Mouse (Mus musculus) c-Kit-positive CD71-positive TER-119-negative erythroid progenitor cells, embryonic 14.5 days (primary cell): ENCODE results near the gene Pard3b.

Source experiments
- DNase-seq: peaks from one replicate; pipeline ENCODE4 v3.0.0-alpha.2; 2013; ENCODE audit warnings: low read depth

Pard3b gene

DNA sequence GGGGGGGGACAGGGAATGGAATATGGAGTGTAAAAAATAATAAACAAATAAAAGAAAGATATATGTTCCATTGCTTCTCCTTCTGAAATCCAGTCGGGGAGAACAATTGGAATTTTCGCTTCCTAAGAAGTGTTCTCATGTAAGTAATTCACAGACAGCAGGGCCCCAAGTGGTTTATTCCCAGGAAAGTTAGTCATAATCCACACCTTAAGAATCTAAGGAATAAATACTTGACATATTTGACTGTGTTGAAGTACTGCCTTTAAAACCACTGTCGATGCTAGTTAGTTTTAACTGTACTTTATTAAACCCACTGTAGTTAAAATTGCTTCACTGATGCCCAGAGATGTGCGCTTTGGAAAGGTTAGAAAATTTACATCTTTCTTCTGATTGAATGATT is 442.5 kb downstream of the Pard3b start:
- DNase-seq = no peak

DNA sequence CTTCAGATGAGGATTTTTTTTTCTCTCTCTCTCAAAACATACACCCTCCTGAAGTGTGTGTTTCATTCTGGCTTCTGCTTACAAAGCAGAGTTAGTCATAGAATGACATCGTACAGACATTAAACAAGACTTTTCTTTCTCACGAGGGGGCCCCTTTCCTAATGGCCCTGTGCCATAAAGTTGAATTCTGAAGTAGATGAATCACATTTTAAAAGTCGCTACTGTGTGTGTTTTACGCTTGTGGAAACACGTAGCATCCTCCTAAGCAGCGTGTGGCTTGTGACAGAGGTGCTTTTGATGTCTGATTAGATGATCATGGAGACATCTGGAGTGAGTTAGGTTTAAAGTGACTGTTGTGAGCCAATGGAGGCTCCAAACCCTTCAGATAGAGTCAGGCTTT is 447.4 kb downstream of the Pard3b start:
- DNase-seq = no peak

DNA sequence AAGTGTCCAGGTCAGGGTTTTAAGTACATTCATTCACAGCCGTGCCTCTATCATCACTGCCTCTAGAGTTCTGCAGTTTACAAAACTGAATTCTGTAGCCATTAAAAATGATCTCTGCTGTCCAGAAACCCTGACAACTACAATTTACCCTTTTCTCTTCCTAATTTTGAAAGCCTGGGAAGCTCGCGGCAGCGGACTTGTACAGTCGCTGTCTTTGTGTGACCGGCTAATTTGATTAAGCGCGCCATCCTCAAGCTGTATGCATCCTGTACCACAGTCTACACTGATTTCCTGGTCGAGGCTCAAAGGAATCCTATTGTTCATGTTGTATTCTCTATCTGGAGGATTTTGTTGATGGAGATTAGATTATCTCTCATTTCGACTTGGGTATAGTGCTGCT is 448.8 kb downstream of the Pard3b start:
- DNase-seq = no peak

DNA sequence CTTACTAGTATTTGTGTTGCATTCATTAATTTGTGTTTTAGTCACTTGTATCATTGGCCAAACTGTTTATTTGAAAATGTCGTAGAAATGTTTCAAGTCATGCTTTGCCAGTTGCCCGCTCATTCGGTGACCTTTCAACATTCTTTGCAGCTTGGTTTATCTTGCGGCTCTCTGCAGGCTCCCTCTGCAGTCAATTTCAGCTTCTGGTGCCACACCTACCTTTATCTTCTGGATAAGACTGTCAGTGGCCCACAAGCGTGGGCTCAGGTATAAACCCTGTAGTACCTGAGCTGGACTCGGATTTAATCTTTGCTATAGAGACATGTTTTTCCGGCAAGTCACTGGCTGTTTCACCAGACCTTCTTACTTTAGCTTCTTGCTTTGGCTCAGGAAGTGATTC is 456.3 kb downstream of the Pard3b start:
- DNase-seq = no peak

DNA sequence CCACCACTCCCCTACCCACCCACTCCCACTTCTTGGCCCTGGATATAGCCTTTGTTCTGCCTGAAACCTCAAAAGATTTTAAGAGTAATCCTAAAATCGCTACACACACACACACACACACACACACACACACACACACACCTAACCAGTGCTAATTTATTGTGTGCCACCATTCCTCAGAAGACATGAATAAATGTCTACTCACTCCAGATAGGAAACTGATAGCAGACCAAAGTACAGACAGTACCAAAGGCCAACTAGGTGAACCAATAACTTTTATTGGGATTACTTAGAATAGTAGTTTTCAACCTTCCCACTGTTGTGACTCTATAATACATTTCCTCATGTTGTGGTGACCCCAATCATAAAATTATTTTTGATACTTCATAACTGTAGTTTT is 483.8 kb downstream of the Pard3b start:
- no peak for DNase-seq

DNA sequence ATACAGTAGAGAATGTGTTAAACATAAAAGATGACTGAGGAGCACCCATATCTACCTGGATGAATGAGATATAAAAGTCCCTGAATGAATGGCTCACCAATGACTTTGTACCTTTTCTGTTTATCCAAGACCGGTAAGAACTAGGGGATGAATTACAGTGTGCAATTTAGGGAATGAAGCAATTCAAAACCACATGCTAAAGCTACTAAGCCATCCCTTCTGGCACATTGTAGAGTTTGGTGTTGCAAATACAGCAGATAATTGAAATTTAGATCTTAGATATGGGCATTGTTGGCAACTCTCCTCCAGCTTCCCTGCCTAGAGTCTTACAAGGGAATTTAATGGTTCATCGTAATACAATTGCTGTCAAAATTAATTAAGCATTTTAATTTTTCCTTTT is 490.6 kb downstream of the Pard3b start:
- no peak for DNase-seq

DNA sequence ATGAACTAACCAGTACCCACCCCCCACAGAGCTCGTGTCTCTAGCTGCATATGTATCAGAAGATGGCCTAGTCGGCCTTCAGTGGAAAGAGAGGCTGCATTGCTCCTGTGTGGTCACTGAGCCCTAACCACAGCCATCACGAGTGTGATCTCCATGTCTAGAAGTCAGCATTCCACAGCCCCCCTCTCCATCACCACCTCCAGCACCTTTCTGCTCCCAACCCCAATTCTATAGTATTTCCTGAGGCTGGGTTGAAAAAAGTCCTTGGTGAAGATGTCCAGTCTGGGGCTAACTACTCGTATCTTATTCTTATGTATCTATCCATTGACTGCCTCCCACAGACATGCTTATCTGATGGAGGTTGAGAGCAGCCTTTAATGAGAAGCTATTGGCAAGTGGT is 509.5 kb downstream of the Pard3b start:
- DNase-seq = no peak

DNA sequence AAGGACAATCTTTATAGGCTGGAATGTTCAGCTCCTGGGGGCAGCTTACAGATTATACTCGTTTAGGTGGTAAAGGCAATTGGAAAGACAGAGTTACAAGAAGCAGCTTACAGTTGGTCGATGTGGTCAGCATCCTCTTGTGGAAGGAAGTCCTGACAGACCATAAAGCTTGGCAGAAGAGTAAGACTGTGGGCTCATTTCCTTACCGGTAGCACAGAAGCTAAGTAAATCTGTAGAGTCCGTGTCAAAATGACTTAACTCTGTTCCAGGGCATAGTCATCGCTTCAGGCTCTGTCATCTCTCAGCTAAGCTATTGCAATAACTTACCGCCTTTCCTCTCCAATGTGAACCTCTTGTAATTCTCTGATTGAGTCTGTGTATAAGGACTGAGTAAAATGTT is 510.2 kb downstream of the Pard3b start:
- DNase-seq = no peak

DNA sequence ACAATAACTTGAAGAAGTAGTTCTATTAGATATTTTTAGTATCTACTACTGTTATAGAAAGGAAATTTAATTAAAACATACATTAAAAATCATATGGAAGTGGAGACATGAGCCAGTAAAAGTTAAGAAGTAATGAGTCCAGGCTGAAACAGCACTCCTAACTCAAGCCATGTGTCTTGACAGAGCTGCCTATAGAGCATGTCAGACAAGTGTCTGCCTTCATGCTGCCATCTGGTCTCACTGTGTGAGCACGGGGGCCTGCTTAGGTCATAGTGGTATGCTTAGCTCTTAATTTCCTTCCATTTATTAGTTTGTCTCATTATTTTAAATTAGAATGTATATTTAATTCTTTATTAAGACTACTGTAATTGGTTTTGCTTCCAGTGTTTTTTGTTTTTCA is 517.3 kb downstream of the Pard3b start:
- no peak for DNase-seq

DNA sequence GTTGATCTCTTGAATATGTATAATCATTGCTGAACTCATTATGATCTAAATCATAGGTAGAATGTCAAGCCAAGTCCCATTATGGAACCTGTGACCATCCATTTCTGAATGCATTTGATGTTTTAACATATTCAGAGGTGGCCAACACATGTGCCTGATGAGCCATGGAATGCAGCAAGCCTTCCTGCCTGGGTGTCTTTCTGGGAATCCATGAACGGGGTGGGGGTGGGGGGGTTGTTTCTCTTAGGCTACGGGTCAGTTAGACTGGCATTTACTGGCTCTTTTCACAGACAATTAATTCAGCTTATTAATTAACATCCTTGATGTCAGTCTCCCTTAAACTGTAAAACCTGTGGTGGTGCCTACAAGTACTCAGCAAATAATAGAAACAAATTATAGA is 521.0 kb downstream of the Pard3b start:
- no peak for DNase-seq

DNA sequence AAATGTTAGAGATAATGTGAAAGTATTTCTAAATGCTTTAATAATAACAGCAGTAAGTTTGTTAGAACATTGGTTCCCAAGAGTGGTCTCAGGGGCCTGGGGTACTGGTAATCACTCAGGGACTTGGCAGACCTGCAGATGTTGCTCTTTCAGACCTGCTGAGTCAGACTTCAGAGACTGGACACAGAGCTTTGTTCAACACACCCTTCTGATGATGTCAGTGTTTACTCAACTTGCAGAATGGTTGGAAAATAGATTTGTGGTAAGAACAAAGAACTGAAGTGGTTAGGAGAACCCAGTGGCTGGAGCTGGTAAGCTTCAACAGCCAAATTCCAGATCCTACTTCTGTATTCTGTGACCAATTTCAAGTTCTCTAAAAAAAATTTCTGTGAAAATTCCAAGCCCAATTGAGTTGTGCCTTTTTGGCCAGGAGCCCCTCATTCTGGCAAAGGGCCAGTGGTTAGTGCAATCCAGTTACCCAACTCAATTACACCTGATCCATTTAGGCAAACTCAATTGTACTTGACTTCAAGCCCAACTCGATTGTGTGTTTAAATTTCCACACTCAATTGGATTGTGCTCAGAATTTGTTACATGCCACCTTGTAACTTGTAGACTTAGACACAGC is 536.5 kb downstream of the Pard3b start:
- no peak for DNase-seq

DNA sequence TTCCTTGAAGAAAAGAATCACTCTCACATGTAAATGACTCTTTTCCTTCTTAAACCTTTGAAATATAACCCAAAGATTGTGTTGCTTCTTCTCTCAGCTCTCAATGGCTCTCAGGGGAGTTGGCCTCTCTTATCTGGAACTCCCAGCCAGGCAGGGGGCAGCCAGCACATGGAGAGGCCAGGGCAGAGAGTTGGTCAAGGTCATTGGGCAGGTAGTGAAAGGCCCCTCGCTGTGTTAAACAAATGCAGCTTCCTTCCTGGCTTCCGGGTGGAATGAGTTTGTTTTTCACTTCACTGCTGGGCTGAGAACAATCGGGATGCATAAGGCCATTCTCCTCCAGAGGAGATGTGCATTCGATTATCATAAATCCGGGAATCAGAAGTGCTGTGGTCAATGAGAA is 543.0 kb downstream of the Pard3b start:
- DNase-seq = no peak

DNA sequence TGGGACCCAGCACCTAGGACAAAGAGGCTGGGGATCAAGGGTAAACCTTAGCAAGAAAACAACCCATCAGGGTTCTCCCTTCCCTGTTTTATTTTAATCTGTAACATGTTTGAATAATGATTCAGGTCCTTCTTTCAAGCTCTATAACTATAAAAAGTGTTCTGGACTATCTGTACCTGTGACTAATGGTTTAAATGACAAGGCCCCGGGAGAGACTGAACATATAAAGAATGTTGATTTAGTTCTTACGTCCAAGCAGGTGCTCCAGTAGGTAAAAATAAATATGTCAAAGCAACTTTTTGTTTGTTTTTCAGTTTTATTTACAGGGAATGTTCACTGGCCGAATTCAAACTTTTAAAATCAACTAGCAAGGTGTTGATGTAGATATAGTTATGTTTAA is 544.0 kb downstream of the Pard3b start:
- no peak for DNase-seq

DNA sequence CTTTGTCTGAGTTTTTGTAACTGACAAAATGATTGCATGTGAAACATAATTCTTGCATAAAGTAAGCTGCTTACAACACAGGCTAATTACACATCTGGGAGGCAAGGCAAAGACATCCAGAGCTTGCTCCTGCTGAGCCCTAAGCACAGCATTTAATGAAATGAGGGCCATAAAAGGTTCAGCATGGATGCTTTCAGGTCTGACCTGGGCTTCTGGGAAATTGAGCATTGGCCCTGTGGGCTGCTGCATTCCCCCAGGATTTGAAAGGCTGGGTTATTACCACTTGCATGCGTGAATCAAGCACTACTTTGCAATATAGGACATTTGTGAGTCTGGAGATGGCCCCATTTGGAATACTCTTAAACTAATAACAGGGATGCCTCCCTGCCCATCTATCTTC is 552.2 kb downstream of the Pard3b start:
- DNase-seq = no peak

DNA sequence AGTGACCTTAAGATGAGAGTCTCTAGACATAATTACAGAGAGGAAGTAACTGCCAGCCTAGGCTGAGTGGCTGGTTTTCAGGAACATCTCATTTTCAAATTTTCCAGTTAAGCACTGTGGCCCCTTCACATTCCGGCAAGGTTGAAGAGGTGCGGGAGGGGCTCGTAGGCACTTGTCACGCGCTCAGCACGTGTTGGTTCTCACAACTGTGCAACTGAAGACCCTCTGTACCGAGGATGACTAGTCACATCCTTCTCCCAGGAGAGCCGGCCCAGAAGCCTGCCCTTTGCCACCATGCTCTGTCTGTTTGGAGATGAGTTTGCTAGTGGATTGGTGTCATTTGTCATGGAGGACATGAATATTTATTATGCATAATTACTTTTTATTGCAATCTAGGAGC is 558.9 kb downstream of the Pard3b start:
- no peak for DNase-seq

DNA sequence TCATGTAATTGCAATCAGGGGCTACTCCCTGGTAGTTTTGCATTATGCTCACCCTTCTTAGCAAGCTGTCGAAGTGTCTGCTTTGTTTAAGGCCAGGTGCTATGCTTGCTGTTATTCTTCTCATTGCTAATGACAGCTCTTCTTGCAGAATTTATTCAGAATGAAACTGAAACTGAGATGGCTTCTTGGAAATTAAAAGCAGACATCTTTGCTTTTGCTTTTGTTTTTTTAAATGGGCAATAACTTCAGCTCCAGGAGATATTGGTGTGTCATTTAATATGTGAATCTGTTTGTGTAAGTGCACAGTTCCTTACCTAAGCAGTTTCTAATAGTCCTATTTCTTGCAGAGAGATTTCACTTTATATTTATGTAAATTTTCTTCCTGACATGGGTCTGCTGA is 562.3 kb downstream of the Pard3b start:
- no peak for DNase-seq

DNA sequence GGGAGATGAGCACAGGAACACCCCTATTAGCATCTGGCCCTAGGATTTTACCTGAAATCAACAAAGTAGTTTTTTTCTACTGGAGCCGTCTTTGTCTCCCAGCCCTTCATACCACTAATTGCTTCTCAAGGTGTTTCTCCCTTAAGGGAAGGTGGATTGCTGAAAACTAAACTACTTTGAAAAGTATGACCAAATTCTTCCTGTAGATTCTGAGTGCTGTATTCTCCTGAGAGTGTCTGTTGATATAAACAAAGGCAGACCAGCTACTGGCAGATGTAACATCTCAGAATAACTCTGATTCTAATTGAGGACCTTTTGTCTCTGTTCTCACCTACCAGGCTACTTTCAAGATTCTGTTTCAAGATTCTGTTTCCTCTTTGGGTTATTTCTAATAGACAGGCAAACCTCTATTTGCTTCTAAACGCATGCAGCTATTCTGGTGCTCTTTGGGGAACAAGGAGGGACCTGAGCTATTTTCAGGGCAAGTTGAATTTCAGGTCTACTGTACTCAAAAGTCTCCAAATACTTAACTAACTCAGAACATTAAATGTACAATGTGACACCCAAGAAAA is 563.1 kb downstream of the Pard3b start:
- DNase-seq = no peak

DNA sequence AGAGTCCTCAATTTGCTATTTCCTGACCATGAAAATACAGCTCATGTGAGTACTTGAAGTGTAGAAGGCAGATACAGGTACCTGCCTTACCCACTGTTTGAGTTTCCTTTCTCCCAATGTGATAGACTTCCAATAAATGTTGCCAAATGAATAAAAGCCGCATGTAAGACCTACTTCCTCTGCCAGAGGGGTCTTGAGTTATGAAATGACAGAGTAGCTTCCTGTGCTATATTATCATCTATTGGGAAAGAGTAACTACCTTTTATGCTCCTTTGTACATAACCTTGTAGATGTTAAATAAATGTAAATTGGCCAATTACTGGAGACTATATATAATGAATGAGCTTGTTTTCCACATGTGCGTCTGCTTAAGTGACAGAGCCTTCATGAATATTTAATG is 574.7 kb downstream of the Pard3b start:
- no peak for DNase-seq

DNA sequence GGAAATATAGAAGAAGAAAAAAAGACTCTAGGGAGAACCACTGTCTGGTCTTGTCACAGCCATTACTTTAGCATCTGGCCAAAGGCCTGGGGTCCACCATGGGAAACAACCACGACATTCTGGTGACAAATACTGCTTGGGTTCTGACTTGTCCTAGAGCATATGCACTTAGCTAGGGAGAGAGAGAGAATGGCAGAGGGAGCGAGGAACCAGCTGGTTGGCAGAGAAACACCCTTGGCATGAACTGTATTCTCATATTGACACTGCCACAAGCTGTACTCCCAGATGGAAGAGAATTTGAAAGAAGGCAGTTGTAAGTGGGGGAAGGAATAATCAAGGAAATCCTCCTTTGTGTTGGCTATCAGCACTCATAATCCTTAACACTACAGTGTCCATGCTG is 577.2 kb downstream of the Pard3b start:
- DNase-seq = no peak

DNA sequence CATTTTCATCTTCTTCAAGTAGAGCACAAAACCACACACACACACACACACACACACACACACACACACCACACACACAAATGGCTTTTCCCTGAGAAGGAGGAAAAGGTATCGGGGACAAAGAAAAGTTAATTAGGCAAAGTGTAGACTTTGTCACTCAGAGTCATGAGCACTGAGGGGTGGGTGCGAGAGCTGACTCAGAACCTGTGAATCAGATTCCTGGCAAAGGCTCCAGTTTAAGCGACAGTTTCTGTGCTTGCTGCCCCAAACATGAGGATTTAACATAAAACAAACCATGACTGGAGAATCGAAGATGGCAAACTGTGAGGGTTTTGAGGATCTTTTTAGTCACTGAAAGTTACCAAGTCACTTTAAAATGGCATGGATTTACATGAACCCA is 577.9 kb downstream of the Pard3b start:
- DNase-seq = no peak

DNA sequence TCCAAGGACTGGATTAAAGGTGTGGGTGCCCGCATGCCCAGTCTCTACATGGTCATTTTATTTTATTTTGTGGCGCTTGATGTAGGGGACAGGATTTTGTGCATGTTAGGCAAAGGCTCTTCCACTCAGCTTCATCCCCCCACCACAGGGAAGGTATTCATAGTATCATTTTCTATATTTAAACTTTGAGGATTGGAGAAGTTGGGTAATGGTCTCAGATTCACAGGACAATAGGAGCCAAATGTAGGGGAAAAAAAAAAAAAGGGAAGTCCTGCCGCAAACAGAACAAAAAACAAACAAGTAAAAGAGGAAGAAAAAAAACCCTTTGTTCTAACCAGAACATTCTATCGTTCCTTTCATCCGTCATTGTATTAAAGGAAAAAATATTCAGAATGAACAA is 590.5 kb downstream of the Pard3b start:
- no peak for DNase-seq

DNA sequence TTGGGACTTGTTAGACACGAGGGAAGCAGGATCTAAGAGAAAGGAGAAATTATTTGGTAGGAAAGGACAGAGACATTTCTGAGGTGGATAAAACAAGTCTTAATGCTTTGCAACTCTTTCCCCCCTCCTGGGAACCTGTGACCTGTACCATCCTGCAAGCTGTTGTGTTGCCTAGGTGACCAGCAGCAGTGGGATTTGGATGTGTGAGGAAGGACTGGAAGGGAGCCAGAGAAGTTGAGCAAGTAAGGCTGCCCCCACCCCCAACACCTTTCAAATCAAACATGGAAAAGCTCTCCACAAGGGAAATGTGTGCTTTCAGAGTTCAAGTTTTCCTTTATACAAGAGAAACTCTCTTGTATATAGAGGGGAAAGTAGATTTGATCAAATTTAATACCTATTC is 595.4 kb downstream of the Pard3b start:
- DNase-seq = no peak

DNA sequence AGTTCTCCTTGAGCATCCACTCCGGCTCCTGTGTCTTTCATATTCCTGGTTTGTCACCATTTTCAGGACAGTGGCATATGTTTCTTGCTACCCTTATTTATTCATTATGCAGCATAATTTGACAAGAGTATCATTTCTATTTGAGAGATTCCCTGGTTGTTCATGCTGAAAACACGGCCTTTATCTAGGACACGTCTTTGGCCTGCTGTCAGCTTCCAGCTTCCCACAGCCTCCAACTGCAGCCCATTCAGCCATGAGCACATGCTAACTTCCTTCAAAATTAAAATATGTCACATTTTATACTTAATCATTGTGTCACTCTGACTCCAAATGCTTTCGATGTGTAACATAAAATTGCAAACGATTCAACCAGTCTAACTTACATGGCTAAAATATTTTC is 596.5 kb downstream of the Pard3b start:
- DNase-seq = no peak

DNA sequence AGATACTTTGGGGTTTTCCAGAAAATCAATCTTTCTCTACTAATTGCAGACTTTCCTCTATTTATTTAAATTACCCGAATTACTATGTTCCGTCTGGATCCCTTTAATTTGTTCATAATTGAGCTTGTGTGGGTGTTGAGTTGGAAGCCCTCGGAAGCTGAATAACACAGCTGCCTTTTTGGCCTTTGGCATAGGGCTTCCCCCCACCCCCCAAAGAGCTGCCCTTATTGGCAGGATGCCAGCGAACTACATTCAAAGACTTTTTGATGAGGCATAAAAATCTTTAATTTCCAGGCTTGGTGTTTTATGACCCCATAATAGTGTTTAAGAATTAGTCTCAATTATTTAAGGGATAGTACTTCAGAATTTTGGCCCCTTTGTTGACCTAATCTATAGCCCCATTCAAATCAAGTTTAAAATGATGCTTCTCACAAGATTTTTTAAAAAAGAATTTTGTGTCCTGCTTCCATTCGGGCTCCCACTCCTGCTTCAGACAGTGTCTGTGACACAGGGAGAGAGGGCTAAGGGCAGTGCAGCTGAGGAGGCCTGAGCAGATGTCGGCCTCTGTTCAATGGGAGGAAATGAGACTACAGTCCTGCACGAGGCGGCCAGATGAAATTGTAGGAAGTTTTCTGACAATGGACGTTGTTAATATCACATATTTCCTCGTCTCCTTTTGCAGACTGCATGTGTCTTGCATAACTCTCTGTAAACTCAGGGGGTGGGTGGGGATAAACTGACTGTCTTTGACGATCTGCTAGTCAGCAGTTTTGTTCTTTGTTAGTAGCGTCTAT is 605.8 kb downstream of the Pard3b start:
- no peak for DNase-seq
